Mouse (Mus musculus): ENCODE data around the gene Rangap1.
"Not testable (repeated sequence)": the region's sequence is repeated elsewhere in the genome, so short reads cannot be mapped to it uniquely, and the experiment has no call there.

Rangap1 gene

DNA sequence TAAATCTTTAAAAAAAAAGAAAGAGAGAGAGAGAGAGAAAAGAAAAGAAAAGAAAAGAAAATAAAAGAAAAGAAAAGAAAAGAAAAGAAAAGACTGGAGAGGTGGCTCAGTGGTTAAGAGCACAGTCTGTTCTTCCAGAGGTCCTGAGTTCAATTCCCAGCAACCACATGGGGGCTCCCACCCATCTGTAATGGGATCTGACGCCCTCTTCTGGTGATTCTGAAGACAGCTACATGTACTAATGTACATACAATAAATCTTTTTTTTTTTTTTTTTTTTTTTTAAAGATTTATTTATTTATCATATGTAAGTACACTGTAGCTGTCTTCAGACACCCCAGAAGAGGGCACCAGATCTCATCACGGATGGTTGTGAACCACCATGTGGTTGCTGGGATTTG lies 3.0 kb downstream of the Rangap1 start:
- DNase-seq (ENCODE audit: extremely low spot score): not testable (repeated sequence)

DNA sequence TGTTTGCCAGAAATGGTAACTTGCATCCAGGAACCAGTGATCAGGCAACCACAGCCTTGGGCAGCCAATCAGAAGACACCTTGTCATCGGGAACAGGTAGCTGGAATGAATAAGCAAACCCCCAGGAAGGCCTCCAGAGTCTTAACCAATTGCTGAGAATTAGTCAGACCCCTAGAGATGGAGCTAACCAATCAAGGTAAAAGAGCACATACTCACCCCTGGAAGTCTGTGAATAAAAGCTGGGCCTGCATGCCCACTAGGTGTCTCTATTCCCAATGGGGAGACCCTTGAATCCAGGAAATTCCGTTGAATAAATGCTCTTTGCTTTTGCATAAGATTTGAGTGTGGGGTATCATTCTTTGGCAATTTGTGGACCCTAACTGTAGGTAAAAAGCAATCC lies 5.4 kb downstream of the Rangap1 start:
- DNase-seq (ENCODE audit: extremely low spot score): no peak

DNA sequence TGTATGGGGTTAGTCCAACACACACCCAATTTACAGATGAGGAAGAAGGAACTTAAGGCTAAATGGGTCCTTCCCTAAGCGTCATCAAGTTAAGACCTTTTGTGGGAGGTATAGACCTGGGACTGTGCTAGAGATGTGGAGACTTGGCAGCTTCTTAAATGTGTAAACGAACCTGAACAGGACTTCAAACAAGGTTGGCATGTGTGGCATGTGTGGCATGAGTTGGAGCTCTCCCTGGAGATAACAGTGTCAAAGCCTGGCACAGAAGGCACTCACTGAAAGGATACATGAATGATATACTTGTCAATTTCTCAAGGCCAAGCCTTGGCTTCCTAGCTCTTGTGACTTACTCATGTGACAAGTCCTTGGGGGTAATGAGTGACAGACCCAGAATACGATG lies 6.0 kb downstream of the Rangap1 start:
- DNase-seq (ENCODE audit: extremely low spot score): no peak

DNA sequence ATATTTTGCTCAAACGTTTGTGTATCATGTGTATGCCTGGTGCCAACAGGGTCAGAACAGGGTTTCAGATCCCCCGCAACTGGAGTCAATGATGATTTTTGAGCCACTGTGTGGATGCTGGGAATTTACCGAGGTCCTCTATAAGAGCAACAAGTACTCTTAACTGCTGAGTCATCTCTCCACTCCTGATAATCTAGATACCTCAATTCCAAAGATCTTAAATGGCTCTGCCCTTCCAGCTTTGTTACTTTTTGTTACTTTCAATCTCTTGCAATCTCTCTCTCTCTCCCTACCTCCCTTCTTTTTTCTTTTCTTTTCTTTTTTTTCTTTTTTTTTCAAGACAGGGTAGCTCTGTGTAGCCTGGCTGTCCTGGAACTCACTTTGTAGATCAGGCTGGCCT lies 10.3 kb downstream of the Rangap1 start:
- no peak for DNase-seq (ENCODE audit: extremely low spot score)

DNA sequence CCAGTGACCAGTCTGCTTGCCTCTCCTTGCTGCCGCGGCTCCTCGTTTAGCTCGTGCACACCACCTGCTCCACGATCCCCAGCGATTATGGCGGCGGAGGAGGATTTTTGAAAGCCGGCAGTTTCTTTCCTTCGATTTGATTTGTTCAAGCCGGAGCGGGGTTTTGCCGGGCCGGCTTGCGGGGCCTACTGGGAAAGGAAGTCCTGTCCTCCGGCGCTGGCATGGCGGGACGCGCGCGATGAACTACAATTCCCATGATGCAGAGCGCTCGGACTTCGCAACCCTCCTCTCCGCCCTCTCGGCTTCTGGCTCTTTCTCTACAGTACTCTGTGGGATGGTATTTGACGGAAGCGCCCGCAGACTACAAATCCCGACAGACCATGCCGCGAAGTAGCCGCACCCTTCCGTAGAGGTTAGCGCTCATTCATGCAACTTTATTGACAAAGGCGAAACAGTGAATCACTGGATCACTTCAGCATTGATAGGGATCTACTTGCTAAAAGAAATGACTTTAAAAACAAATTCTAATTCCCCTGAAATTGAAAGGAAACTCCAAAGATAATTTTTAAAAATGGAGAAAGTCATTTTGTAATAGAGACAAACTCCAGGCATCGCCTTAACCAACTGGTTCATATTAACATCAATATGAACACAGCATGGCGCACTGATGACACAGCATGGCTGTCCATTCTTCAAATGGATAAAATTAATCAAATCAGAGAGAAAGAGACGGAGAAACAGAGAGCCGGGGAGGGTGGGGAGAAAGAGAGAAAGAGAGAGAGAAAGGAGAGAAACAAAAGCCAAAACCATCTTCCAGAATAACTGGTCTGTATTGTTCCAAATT lies 15.3 kb downstream of the Rangap1 start:
- peak; percentile 98 for DNase-seq (ENCODE audit: extremely low spot score)

DNA sequence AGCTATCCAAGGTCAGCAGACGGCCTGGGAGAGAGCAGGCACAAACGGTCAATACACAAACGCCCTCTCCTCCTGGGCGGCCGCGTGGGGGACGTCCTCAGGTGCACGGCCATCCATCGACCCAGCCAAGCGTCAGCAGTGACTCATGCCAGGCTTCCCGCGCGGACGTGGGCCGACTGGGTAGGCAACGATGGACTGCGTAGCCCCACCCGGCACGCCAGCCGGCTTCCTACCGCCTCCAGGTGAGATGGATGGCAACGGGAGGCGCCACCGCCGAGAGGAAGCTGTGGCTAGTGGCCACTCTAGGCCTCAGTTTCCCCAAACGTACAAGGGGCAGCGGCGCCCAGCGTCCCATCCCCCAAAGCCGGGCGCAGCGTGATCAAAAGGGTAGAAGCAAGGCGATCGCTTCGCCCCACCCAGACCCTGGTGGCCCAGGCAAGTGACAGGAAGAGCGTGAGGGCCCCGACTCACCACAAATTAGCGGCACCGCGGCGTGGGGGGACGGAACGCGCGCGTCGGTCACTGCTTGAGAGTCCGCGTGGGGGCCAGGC lies 16.0 kb downstream of the Rangap1 start:
- DNase-seq (ENCODE audit: extremely low spot score): peak; percentile 30

DNA sequence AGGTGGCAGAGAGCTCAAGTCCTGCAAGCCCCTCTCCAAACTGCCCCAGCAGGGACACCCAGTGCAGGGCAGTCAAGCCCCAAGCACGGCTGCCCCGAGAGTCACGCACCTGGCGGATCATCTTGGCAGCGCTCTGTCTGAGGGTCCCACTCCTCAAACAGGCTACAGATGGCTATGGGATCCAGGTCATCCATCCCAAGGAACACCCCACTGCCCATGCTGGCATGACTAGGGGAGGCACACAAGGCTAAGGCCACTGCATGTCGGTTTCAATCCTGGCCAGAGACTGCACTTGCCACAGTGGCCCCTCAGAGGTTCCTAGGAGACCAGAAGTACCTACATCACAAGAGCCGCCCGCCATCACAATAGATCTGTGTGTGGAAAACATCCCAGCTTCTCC lies 19.4 kb downstream of the Rangap1 start:
- DNase-seq (ENCODE audit: extremely low spot score): no peak

DNA sequence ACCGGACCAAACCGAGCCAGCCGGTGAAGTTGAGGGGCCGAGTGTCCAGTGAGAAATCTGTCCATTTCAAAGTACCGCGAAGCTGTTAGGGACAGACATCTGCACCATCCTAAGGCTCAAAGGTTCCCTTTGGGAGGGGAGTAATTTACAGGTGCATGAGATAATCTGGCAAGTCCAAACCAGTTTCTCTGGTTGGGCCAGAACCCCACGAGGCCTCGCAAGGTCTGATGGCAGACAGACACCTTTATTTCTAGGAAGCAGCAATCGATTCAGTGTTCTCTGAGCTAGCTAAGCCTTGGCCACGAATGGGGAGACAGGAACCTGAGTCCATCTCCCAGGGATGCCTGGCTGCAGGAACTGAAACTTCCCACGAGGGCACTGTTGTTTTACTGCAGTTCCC lies 21.7 kb downstream of the Rangap1 start:
- no peak for DNase-seq (ENCODE audit: extremely low spot score)

DNA sequence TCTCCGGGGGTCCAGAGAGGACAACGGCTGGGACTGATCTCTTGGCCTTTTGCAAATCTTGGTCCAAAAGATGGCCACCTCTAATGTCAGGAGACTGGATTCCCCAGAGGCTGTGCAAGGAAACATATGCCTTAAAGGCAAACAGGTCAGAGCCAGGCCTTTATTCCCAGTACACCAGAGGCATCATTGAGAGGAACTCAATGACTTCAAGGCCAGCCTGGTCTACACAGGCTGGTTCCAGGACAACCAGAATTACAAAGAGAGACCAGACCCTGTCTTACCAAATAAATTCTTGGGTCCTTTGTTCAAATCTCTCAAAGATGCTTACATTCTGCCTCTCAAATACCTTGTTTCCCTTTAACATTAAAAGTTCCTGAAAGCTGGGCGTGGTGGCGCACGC lies 23.0 kb downstream of the Rangap1 start:
- DNase-seq (ENCODE audit: extremely low spot score): no peak

DNA sequence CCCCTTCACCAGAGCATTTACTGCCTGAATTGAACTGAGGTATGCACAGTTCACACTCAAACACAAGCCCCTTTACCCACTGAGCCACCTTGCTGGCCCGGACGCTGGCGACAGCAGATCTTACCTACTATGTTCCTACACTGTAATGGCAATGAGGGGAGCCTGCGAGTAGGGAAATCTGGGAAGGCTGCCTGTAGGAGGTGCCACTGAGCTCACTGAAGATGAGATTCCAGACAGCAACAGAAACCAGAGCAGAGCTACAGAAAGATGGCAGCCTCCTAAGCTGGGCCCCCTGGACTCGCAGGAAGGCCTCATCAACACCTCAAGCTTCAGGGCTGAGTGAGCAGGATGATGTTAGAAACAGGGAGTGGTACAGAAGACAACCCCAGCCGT lies 26.2 kb downstream of the Rangap1 start:
- no peak for DNase-seq (ENCODE audit: extremely low spot score)

DNA sequence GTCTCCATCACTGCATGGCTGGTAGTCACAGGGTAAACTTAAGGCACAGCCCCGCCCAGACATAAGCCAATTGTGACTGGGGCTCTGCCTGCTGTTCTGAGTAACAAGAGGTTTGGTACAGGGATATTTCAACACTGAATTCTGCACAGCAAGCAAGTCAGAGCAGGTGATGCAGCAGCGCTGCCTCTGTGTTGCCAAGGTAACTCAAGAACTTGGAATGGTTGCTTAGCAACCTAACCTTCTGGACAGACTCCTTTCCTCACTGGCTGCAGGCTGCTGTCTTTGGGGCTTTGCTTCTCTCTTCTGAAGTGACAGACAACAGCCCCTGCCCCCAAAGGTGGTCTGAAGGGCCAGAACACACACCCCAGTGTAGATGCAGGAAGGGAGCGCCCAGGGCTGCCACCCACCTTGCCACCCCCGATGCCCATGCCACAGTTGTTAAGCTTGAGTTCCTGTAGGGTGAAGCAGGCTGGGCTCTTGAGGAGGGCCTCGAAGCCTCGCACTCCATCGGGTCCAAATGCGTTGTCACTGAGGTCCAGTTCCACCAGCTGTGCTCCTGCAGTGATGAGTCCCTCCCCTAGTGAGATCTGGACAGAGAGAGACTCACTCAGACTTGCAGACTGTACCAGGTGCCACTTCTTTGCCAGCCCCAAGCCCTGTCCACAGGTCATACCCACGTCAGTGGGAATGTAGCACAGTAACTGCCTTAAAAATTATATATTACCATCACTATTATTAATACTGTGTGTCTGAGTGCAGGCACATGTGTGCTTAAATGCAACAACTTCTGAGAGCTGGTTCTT lies 26.8 kb downstream of the Rangap1 start:
- no peak for DNase-seq (ENCODE audit: extremely low spot score)

DNA sequence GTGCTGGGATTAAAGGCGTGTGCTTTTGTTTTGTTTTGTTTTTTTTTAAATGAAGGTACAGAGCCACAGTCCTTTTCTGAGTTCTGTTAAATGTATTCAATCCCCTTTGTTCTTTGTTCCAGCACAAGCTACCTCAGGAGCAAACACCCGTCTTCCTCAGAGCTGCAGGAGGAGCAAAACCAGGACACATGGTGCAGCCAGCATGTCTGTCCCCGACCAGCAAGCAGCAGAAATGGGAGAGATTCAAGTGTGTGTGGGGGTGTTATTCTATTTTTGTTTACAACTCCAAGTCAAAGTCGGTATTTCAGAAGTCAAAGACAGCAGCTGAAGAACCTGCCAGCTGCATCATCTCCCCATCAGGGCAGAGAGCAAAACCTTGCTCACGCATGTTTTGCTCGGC lies 31.6 kb downstream of the Rangap1 start:
- no peak for DNase-seq (ENCODE audit: extremely low spot score)

DNA sequence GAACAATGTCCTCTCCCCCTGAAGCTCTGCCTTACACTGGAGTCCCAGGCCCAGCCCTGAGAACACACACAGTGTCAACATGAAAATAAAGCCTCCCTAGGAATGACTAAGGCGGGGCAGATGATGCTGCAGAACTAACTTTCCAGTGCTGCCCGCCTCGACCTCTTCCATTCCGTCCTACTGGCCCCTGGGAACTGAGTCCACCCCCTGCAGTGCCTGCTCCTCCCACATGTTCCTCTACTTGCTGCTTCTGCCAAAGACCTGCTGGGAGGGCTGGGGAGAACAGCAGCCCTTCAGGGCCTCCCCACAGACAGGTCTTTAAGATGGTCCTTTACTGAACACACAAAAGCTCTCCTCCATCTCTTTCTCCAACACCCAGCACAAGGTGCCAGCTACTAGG lies 34.5 kb downstream of the Rangap1 start:
- DNase-seq (ENCODE audit: extremely low spot score): no peak

DNA sequence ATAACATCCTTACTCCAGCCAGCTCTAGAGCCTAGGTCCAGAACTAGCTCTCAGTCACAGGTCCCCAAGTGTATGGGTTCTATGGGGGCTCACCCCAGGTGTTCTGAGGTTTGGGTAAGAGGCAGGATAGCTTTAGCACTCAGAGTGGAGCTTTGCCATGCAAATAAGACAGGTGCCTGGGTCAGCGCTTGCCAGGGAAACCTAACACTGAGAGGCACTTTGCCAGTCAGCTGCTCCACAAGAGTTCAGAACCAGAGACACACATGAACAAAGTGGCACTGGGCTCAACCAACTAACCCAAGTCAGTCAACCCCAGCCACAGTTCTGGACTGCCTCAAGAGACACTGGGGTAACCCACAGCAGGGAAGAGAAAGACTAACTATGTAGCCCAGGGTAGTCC lies 35.6 kb downstream of the Rangap1 start:
- DNase-seq (ENCODE audit: extremely low spot score): no peak

DNA sequence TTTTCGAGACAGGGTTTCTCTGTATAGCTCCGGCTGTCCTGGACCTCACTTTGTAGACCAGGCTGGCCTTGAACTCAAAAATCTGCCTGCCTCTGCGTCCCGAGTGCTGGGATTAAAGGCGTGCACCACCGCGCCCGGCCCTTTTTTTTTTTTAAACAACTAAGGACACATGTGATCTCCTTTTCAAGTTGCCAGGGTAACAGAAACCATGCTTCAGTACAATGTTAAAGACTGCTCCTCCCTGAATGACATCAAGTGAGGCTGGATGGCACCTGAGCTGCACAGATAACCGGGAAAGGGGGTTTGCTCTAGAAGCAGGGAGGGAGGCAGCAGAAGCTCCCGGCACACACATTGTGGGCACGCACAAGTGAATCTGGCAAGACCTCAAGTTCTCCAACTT lies 36.3 kb downstream of the Rangap1 start:
- no peak for DNase-seq (ENCODE audit: extremely low spot score)

DNA sequence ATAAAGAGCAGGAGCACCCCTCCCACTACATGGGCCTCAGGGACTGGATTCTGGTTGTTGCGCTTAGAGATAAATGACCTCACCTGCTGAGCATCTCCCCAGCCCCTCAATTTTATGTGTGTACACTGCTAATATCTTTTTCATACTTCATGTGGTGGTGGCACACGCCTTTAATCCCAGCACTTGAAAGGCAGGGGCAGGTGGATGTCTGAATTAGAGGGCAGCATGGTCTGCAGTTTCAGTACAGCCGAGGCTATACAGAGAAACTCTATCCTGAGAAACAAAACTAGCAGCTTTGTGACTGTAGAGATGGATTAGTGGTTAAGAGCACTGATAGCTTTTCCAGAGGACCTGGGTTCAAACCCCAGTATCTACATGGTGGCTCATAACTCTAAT lies 42.2 kb downstream of the Rangap1 start:
- DNase-seq (ENCODE audit: extremely low spot score): no peak

DNA sequence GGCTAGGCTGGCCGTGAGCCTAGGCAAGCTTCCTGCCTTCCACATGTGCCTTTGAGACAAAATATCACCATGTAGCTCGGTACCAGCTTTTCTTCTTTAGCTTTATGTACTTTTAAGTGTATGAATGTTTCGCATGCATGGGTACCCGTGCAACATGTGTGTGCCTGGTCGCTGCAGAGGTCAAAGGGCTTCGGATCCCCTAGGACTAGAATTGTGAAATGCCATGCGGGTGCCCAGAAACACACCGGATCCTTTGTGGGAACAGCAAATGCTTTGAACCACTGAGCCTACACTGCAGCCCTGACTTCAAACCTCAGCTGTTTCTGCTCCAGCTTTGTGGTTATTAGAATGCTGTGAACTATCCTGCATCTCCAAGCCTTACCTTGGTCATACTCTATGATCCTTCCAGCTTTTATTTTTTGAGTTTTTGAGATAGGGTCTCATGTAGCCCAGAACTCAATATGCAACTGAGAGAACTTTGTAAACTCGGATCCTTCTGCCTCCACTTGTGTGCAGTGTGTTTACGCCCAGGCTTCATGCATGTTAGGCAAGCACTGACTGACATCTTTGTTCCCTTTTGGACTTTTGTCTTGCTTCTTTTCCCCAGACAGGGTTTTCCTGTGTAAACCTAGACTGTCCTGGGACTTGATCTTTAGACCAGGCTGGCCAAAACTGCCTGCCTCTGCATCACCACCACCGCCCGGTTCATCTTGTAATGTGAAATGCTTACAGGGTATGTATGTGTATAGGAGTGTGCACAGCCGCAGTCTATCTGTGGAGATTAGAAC lies 42.8 kb downstream of the Rangap1 start:
- no peak for DNase-seq (ENCODE audit: extremely low spot score)

DNA sequence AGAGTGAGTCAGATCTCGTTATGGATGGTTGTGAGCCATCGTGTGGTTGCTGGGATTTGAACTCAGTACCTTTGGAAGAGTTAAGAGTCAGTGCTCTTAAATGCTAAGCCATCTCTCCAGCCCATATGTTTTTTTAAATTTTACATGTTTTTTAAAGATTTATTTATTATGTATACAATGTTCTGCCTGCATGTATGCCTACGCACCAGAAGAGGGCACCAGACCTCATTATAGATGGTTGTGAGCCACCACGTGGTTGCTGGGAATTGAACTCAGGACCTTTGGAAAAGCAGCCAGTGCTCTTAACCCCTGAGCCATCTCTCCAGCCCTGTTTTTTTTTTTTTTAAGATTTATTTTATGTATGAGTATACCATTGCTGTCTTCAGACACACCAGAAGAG lies 44.0 kb downstream of the Rangap1 start:
- not testable (repeated sequence) for DNase-seq (ENCODE audit: extremely low spot score)

DNA sequence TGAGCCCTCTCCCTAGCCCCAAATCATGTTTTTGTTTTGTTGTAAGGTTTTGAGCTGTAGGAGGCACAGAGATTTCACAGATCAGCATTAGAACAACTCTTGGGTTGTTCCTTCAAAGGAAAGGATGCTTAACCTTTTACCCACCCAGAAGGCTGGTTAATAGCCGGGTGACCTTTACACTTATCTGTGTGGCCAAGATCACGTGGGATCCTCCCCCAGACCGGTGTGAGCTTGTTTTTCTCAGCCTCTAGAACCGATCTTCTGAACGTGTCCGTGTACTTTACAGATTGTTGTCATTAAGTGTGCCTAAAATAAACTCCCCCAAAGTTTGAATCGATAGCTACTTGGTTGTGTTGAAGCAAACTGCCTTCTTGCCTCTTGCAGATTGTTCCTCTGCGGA lies 44.7 kb downstream of the Rangap1 start:
- DNase-seq (ENCODE audit: extremely low spot score): no peak

DNA sequence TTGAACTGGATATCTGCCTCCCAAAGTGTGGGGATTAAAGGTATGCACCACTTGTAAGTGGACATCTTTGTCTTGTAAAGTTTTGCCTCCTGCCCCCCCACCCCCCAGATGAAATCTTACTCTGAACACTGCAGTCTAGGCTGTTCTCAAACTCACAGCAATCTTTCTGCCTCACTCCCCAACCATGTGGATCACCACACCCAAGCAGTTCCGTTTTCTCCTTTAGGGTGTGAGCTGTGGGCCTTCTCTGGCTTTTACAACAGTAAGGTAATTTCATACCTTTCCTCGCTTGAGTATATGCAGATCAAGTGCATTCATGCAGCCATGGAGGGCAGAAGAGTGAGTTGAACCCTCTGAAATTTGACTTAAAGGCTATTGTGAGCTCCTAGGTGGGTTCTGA lies 45.2 kb downstream of the Rangap1 start:
- no peak for DNase-seq (ENCODE audit: extremely low spot score)

DNA sequence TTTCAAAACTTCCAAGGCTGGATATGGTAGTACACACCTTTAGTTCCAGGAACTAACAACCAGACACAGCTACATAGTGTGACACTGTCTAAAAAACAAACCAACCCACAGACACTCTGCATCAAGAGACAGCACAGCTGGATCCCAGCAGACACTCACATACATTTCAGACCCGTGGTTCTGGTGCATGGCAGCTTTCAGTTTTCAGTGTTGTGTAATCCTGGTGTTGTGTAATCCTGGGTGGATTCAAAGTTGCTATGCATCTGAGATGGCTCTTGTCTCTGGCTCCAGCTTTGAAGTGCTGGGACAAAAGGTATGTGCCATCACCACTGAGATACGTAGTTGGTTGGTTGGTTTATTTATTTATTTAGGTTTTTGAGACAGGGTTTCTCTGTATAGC lies 46.8 kb downstream of the Rangap1 start:
- DNase-seq (ENCODE audit: extremely low spot score): no peak

DNA sequence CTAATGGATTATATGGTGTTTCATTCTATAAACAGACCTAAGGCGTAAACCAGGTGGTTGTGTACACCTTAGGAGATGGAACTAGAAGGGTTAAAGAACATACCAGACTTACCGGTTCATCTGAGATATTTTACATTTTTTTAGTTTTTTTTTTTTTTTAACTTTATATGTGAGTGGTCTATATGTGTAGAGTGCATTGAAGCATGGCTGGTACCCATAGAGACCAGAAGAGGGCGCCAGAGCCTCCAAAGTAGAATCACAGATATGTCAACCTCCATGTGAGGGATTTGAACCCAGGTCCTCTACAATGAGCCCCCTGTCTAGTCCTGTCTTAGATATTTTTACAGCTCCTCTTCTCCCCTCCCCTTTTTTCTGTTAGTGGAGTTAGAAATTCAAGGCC lies 47.5 kb downstream of the Rangap1 start:
- no peak for DNase-seq (ENCODE audit: extremely low spot score)

Data from embryo, embryonic 9.5 days (tissue).